Mouse (Mus musculus) layer of hippocampus, adult 18-20 months (tissue): Measurements from ENCODE around the gene Hdgf. TPM values are rescaled to one million over a fixed set of nuclear protein-coding genes. Genes with fewer than 3 reads are reported as not detected.
"Not testable (repeated sequence)": the region's sequence is repeated elsewhere in the genome, so short reads cannot be mapped to it uniquely, and the experiment has no call there.

Source experiments
- DNase-seq, 2 experiments: peaks; one replicate each; pipeline ENCODE4 v3.0.0; 2022; ENCODE audit warnings: low spot score in 2 of 2
- long read RNA-seq: library from polyadenylated mRNA; stranded (forward); transcript quantifications from one replicate; pipeline ENCODE4 v2.0.0, GENCODE M21; 2021
- total RNA-seq, 2 experiments: library from RNA; stranded (reverse); gene quantifications; 2 replicates each; pipeline ENCODE4 v1.2.3; 2021

Hdgf gene
- 100 to 1,000 TPM; 144 to 153 TPM for total RNA-seq
- long read RNA-seq, transcript Hdgf-201 (6 exons, 2,245 nt), result major isoform, 225 of 264 reads
- long read RNA-seq, partial matches to known transcripts, result 21 of 264 reads
- long read RNA-seq, other reads (novel, unspliced or antisense), result 18 of 264 reads

DNA sequence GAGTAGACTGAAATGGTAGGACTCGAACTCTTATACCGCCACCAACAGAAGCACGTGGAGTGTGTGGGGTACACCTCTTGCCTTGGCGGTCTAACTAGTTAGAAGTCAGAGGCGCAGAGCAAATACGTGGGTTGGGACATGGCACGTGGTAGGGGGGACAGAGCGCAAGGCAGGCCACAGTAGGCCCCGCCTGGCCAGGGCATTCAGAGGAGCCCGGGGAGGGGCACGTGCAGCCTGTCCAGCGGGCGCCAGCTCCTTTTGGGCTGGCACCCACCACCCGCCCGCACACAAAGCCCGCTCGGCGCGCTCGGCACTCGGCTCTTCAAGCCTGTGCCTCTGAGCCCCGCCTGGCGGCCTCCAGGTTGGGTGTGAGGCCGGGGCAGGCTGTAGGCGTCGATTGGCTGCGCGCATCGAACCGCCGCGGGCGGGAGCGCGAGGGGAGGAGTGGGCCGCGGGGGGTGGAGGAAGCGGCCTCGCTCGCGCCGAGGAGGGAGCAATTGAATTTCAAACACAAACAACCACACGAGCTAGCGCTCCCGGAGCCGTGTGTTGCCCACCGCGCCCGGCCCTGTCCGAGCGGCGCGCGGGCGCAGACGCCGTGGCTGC is at the start of gene Hdgf:
TSS of gene Hdgf (plus strand) at position 442 of the 606 bp plus-strand sequence.
- DNase-seq, result peak; percentile 92 to 95

- no peak for DNase-seq
Observed at GRCm38 (mm10) chr3:87857666-87858065, 48.5 kb upstream of the Hdgf start.

DNA sequence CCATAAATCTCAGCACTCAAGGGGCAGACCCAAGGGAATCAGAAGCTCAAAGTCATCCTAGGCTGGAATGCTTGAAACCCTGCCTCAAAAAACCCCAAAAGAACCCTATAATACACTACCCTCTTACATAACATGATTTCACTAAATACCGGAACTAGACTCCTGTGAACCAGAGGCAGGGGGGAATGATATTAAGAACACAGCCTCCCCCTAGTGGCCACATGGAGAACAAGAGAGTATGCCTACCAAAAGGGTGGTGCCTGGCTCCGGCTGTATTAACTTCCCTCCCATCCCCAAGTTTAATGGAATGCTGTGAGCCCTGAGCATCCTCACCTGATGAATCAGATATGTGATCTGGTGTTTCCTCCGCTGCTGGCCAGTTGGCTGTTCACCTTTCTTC is 46.3 kb upstream of the Hdgf start:
- DNase-seq, result peak; percentile 58 to 91

GRCm38 (mm10) chr3:87864111-87864510 is 42.0 kb upstream of the Hdgf start:
- not testable (repeated sequence) for DNase-seq

- DNase-seq, result no peak
Observed at GRCm38 (mm10) chr3:87877730-87878129, 28.4 kb upstream of the Hdgf start.

GRCm38 (mm10) chr3:87884291-87884690 is 21.8 kb upstream of the Hdgf start:
- DNase-seq, result no peak

DNA sequence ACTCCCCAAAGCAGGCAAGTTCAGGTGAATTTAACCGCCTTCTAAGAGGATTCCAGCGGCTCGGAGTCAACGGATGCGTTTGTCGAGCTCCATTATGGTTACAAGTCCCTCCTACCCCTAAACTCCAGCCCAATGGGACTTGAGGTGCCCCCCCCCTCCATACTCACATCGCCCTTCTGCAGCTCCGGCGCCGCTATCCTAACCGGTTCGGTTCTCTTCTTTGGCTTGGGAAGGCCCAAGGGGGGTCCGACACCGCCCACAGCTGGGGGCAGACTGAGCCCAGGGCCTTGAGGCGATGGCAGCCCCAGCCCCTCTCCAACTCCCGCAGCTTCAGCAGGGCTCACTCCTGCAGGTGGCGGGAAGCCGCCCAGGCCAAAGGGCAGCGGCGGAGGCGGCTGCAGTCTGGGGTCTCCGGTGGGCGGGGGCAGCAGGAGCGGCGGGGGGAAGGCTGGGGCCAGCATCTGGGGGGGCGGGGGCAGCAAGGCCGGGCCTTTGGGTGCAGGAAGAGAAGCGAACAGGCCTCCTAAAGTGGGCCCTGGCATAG is 21.3 kb upstream of the Hdgf start:
- peak; percentile 20 to 34 for DNase-seq

DNA sequence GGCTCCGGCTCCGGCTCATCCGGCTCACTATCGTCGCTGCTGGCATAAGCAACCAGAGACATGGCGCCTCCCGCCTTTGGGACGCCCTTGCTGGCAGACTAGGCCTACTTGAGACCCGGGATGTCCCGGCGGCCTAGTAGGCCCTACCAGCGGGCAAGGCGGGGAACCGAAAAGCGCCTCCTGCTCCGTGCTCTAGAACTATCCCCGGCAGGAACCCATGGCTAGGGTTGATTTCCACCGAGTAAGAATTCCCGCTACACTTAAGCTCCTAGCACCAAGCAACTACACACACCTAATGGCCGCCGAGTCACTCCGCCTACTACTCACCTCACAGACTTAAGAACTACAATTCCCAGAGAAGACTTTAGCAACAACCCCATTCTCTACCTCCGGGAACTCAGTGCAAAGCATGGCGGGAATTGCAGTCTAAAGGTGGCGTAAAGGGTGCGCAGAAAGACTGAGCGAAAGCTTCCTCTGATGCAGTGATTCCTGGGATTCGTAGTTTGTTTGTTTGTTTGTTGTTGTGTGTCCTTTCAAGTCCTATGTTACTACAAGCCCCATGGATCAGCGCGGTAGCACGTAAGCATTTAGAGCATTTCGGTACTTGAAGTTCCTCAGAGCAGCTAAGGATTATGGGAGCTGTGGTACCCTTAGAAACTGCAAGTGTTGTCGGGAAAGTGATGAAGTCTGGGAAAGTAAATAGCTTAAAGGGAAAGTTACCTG is 20.7 kb upstream of the Hdgf start, which contains the start of gene Prcc:
TSS of gene Prcc (minus strand) at position 328 of the 723 bp plus-strand sequence.
- peak; percentile 94 to 98 for DNase-seq

- no peak for DNase-seq
Observed at GRCm38 (mm10) chr3:87886004-87886365, 20.1 kb upstream of the Hdgf start.

DNA sequence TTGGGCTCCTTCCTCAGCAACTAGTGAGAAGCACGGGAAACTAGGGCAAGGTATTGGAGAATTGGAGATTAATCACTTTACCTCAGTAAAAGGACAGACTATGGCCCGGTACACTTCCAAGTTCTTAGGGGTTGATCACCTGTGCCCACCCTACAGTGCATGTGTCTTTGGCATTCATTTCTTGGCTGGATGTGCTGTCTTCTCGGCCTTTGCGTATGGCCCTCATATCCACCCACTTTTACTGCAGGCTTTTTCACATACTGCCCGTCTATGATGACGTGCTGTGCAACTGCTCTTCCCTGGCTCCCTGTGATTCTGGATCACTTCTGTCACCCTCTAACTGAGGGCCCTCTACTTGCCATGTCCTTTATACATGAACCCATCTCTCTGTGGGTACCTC is 19.7 kb upstream of the Hdgf start:
- DNase-seq, result no peak

DNA sequence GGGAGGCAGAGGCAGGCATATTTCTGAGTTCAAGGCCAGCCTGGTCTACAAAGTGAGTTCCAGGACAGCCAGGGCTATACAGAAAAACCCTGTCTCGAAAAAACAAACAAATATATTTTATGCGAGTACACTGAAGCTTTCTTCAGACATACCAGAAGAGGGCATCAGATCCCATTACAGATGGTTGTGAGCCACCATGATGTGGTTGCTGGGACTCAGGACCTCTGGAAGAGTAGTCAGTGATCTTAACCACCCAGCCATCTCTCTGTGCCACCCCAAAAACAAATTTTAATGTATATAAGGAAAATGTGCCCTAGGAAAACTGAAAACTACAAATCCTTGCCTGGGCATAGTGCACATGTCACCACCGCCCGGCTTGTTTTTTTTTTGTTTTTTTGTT is 18.7 kb upstream of the Hdgf start:
- not testable (repeated sequence) for DNase-seq

- DNase-seq, result no peak
Observed at GRCm38 (mm10) chr3:87891481-87891880, 14.6 kb upstream of the Hdgf start.

- DNase-seq, result no peak
Observed at GRCm38 (mm10) chr3:87893367-87893905, 12.7 kb upstream of the Hdgf start.

- DNase-seq, result no peak
Observed at GRCm38 (mm10) chr3:87899266-87899665, 6.9 kb upstream of the Hdgf start.

DNA sequence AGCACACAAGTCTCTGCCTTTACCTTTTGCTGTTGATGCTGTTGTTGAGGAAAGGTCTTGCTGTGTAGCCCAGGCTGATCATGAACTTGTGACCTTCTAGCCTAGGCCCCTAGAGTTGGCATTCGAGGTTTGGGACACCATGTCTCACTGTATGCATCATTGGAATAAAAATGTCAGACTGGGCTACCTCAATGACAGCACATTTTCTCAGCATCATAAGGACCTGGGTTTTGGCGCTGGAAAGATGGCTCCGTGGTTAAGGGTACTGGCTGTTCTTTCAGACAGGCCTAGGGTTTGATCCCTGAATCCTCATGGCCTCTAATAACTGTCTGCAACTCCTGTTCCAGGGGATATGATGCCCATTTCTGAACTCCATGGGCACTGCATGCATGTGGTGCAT is 6.3 kb upstream of the Hdgf start:
- no peak for DNase-seq

GRCm38 (mm10) chr3:87901036-87901624 is 5.0 kb upstream of the Hdgf start:
- DNase-seq, result no peak

DNA sequence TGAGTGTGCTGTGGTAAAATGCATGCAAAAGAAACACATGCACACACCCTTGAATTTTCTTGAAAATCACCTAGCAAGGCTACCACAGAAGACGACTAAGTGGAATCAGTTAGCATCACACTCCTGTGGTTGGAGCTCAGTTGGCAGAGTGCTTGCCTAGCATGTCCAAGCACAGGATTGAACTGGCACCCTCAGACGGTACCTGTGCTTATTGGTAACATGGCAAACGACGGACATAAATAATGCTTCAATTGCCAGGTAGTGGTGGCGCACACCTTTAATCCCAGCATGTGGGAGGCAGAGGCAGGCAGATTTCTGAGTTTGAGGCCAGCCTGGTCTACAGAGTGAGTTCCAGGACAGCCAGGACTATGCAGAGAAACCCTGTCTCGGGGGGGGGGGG is 4.2 kb upstream of the Hdgf start:
- not testable (repeated sequence) for DNase-seq

GRCm38 (mm10) chr3:87903821-87904220 is 2.3 kb upstream of the Hdgf start:
- no peak for DNase-seq

DNA sequence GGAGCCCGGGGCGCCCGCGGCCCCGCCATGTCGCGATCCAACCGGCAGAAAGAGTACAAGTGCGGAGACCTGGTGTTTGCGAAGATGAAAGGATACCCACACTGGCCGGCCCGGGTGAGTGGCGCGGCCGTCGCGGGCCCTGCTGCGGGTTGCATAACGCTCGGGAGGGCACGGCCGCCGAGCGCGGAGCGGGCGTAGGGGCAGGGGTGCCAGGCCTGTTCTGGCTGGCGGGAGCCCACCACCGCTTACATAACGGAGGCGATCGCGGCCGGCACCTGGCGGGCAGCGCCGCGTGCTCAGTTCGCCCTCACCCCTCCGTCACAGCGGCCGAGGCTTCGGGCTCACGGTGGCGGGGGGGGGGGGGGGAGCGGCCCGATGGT is 470 bp downstream of the Hdgf start:
- DNase-seq, result peak in 1 of 2 experiments; percentile 57

- DNase-seq, result peak in 1 of 2 experiments; percentile 48
Observed at GRCm38 (mm10) chr3:87906981-87907857, 1.1 kb downstream of the Hdgf start.

- DNase-seq, result no peak
Observed at GRCm38 (mm10) chr3:87907906-87908305, 1.8 kb downstream of the Hdgf start.
